Mouse (Mus musculus) erythroblast, embryonic 14.5 days (primary cell): ENCODE results near the gene Tmem204.

Experiments used
- GATA1 ChIP-seq: IDR thresholded peaks from 2 replicates; pipeline ENCODE4 v1.6.1; 2012; ENCODE audit warnings: low read length, inconsistent platforms, mixed read lengths
- TAL1 ChIP-seq: IDR thresholded peaks from 3 replicates; pipeline ENCODE4 v1.6.1; 2012; ENCODE audit warnings: low read length, inconsistent platforms, mixed read lengths

- TF ChIP-seq GATA1 (no peak), TAL1 (no peak)
These were observed 40.6 kb upstream of the Tmem204 start for GRCm38 (mm10) chr17:25123979-25124378.
